Mouse (Mus musculus) adrenal gland, adult 10 weeks (tissue): ENCODE data around the gene Trh. TPM values are rescaled to one million over a fixed set of nuclear protein-coding genes. Genes with fewer than 3 reads are reported as not detected.

Experiments used
- polyA plus RNA-seq: library from polyadenylated mRNA; stranded (reverse); fragments of 350-450 nt; fragmentation: Illumina TruSeq; extraction: RNeasy Lipid Tissue Mini Kit (QIAGEN cat#74804); gene quantifications from one replicate; pipeline ENCODE4 v1.2.3, GENCODE M21; 2014; ENCODE audit warnings: low read depth, low replicate concordance

Trh gene
- polyA plus RNA-seq = not detected

GRCm38 (mm10) chr6:92244591-92244990, at the start of gene Trh:
Gene Trh (minus strand): TSS chr6:92244650.

GRCm38 (mm10) chr6:92214773-92215449, 29.5 kb downstream of the Trh start, which contains the start of gene Rbsn:
Gene Rbsn (minus strand): TSS chr6:92214925.

Other genes starting within 250 kb of the Trh start
- 42.8 TPM for gene Nr2c2, start 153.3 kb downstream of the Trh start, polyA plus RNA-seq
- 14.2 TPM for gene Mrps25, start 60.6 kb downstream of the Trh start, polyA plus RNA-seq
- 21.9 TPM for gene Rbsn, start 29.7 kb downstream of the Trh start, polyA plus RNA-seq